Mouse (Mus musculus): ENCODE measurements around the gene Ppfibp2.

Gene Ppfibp2

GRCm38 (mm10) chr7:107594857-107595402, at the start of gene Ppfibp2:
Ppfibp2 (plus strand) TSS chr7:107595207.
- peak; percentile 98 for DNase-seq

- no peak for DNase-seq
These were observed 47.1 kb upstream of the Ppfibp2 start for GRCm38 (mm10) chr7:107547872-107548271.

DNA sequence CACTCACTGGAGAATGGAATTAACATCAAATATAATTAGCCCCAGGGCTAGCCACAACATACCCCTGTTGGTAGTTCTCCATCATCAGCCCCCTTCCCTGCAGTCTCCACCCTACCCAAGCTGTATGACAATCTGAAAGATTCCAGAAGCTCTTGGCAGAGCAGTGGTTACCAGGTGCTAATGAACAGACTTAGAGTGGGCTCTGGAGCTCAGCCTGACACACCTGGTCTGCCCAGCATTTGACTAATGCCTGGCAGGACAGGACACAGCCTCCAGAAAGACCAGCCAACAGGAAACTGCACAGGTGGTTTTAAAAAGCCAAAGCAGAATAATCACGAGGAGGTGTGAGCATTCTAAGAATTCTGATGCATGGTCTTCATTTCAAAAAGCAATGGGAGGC, 41.5 kb upstream of the Ppfibp2 start:
- DNase-seq: no peak

GRCm38 (mm10) chr7:107555906-107556305, 39.1 kb upstream of the Ppfibp2 start:
- DNase-seq: peak in 1 of 2 experiments; percentile 35

- no peak for DNase-seq
These were observed 34.3 kb upstream of the Ppfibp2 start for GRCm38 (mm10) chr7:107560675-107561074.

- DNase-seq: no peak
These were observed 33.4 kb upstream of the Ppfibp2 start for GRCm38 (mm10) chr7:107561584-107561983.

GRCm38 (mm10) chr7:107563727-107564126, 31.3 kb upstream of the Ppfibp2 start:
- no peak for DNase-seq

GRCm38 (mm10) chr7:107567261-107567671, 27.7 kb upstream of the Ppfibp2 start, which contains the start of gene Olfml1:
Olfml1 (plus strand) TSS chr7:107567446.
- DNase-seq: peak; percentile 45 to 65

- no peak for DNase-seq
These were observed 27.3 kb upstream of the Ppfibp2 start for GRCm38 (mm10) chr7:107567674-107568073.

- no peak for DNase-seq
These were observed 26.0 kb upstream of the Ppfibp2 start for GRCm38 (mm10) chr7:107568971-107569370.

GRCm38 (mm10) chr7:107573856-107574255, 21.2 kb upstream of the Ppfibp2 start:
- no peak for DNase-seq

DNA sequence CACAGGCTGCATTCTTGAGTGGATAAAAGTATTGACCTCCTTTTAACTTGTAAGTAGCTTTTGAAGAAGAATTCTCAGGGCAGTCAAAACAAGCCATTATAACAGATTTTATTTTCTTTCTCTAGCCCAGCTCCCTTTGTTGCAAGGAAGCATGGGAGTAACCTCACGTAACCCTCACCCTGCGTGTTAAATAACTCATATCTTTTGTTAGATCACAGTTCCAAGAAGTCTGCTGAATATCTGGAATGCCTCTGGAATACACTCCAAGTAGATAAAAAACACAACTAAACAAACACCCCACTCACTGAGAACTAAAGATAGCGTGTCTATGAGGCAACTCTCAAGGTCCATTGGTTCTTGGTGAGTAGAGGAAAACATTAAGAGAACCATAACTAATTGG, 20.7 kb upstream of the Ppfibp2 start:
- DNase-seq: no peak

DNA sequence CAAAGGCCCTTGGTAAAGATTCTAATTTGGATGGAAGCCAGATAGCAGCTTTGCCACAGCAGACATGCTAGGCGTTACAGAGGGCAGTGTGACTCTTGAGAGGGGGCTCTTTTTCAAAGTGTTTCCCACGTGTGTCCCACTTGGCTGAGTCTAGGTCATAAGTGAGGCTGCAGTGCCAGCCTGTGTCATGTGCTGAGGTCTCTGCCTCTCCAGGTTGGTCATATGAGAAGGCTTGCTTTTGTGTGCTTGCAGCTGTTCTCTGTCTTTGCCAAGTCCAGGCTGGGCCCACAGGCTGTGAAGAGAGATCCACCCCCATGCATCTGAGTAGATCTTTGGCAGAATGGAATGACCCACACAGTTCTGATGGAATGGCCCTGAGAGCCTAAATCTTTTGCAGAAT, 2.4 kb upstream of the Ppfibp2 start:
- DNase-seq: peak in 1 of 2 experiments; percentile 40

- DNase-seq: no peak
These were observed 1.1 kb upstream of the Ppfibp2 start for GRCm38 (mm10) chr7:107593904-107594303.

- DNase-seq: peak; percentile 61 to 72
These were observed 616 bp upstream of the Ppfibp2 start for GRCm38 (mm10) chr7:107594325-107594856.

GRCm38 (mm10) chr7:107595426-107595825, 419 bp downstream of the Ppfibp2 start:
- peak; percentile 10 to 36 for DNase-seq

DNA sequence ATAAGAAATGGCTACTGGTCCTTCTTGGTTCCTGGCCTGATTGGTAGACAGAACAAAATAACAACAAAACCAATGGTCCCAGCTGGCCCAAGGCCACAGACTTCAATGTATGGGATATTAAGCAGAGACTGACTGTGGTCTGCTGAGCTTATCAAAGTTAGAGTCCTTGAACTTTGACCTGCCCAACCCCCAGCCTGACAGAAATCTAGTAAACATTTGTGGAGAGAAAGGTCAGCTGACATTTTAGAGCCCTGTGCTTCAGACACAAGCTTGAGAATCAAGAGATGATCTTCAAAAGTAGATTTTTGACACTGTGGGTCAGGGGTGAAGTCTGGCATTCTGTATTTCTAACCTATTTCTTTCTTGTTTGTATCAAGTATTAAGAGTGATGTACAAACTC, 1.7 kb downstream of the Ppfibp2 start:
- DNase-seq: peak in 1 of 2 experiments; percentile 31

- DNase-seq: no peak
These were observed 2.9 kb downstream of the Ppfibp2 start for GRCm38 (mm10) chr7:107597956-107598355.

DNA sequence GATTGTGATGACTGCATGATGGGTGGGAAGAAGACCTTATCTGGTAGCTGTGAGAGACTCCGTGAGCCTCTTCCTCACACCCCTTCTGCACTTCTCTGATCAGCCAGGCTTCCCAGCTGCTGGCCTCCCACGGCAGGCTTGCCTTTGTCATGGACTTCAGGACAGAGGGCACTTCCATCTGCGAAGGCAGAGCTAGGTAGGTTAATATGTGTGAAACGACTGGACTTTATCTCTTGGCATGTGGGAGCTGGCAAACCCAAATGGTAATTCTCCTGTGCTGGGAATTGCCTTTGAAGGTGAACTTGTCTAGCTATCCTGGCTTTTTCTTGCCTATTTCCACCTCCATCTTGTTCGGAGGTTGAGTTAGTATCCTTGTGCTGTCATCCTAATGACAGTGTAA, 5.6 kb downstream of the Ppfibp2 start:
- peak; percentile 55 to 82 for DNase-seq

GRCm38 (mm10) chr7:107602505-107602904, 7.5 kb downstream of the Ppfibp2 start:
- no peak for DNase-seq

GRCm38 (mm10) chr7:107602913-107603312, 7.9 kb downstream of the Ppfibp2 start:
- DNase-seq: no peak

- DNase-seq: no peak
These were observed 12.8 kb downstream of the Ppfibp2 start for GRCm38 (mm10) chr7:107607766-107608165.

GRCm38 (mm10) chr7:107609622-107610255, 14.7 kb downstream of the Ppfibp2 start:
- DNase-seq: no peak

DNA sequence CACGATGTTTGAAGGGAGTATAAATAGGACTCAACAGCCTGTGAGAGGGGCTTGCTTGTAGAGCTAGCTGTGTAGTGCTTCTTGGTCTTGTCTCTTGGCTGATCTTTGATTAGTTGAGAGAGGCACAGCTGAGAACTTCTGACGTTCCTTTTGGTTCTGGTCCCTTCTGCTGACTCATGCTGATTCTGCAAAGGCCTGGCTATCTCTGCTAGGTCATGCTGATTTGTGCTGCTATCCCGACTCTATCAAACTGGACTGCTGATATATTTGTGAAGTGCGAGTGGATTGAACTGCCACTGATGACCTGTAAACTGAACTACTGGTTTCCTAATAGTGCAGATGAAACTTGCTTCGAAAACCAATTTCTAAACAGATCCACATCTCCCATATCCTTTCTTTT, 15.9 kb downstream of the Ppfibp2 start:
- no peak for DNase-seq

All from kidney, postnatal 25 days (tissue).